Mouse (Mus musculus): Measurements from ENCODE around the gene Gm11127. TPM values are rescaled to one million over a fixed set of nuclear protein-coding genes. Genes with fewer than 3 reads are reported as not detected.
"Not testable (repeated sequence)": the region's sequence is repeated elsewhere in the genome, so short reads cannot be mapped to it uniquely, and the experiment has no call there.

Gene Gm11127
- polyA plus RNA-seq (2012; rRNA removed) = 0.23 and 0.35 TPM in 2 replicates

DNA sequence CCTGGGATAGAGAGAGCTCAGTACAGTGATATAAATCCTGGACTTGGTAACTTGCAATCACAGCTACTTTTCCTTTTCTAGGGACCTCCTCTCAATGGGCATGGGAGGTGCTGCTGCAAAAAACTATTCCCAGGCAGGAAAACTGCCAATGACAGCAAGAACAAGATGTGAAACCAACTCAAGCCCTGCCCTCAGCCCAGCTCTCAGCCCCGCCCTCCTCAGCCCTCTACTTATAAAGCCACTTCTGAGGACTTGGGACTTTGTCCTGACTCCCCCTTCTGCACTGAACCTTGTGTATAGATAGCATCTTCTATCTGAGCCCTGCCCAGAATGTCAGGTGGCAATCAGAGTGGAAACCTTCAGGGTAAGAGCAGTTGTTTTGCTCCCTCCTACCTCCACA, at the start of gene Gm11127:
TSS of gene Gm11127 (minus strand) at position 10 of the 400 bp plus-strand sequence.
- not testable (repeated sequence) for H3K4me1 ChIP-seq (ENCODE audit: control insufficient read depth, insufficient read depth, low read length); H3K27ac ChIP-seq (ENCODE audit: insufficient read depth, low read length); H3K4me3 ChIP-seq (ENCODE audit: insufficient read depth, low read length)

DNA sequence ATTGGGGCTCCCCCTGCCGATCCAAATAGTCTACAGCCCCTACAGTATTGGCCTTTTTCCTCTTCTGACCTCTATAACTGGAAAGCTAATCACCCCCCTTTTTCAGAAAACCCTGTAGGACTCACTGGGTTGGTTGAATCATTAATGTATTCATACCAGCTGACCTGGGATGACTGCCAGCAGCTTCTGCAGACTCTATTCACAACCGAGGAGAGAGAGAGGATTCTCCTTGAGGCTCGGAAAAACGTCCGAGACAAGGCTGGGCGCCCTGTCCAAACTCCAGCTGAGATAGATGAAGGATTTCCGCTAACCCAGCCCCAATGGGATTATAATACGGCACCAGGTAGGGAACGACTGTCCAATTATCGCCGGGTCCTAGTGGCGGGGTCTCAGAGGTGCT, 43.9 kb upstream of the Gm11127 start:
- not testable (repeated sequence) for H3K4me3 ChIP-seq (ENCODE audit: insufficient read depth, low read length); H3K4me1 ChIP-seq (ENCODE audit: control insufficient read depth, insufficient read depth, low read length); H3K27ac ChIP-seq (ENCODE audit: insufficient read depth, low read length)

DNA sequence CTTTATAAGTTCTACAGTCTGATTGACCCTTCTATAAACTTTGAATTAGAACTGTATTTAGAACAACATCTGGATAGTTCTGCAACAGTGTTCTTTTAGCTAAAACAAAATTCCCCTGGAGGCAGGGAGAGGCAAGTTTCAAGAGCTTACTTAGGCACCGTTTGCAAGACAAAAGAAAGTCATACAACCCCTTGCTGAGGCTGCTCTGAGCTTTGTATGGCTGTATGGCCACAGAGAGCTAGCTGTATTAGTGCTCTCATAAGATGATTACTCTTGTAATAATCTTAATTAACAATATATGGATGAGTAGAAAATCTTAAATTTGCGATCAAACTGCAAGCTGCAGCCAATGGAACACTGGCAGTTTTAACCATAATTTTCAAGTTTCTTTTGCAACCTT, 41.4 kb upstream of the Gm11127 start:
- not testable (repeated sequence) for H3K27ac ChIP-seq (ENCODE audit: insufficient read depth, low read length); H3K4me1 ChIP-seq (ENCODE audit: control insufficient read depth, insufficient read depth, low read length); H3K4me3 ChIP-seq (ENCODE audit: insufficient read depth, low read length)

DNA sequence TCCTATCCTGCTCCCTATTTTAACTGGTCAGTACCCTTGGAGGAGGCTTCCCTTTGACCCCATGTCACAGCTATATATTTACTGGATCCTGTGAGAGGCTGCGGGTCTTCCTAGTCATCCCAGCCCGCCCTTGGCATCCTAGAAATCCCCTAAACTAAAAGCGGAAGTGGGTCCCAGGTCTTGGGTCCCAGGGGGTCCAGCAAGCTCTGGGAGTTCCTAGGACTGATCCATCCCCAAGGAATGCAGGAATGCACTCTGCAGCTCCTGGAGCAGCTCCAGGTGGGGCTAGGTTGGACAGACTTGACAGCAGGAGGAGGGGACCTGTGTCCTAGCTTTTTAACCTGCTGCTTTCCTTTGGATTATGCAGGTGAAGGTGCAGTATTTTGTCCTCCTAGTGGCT, 35.8 kb upstream of the Gm11127 start:
- H3K4me1 ChIP-seq (ENCODE audit: control insufficient read depth, insufficient read depth, low read length) = no peaks in the 10 kb centered on the region
- TF ChIP-seq CTCF (IDR thresholded peaks at IDR 0.05; ENCODE audit: extremely low read depth, insufficient read depth, low read length) (no peak), POLR2A (IDR thresholded peaks at IDR 0.05; ENCODE audit: extremely low read depth, insufficient read depth, low read length) (no peak)
- no peak overlapping the region for H3K4me3 ChIP-seq (ENCODE audit: insufficient read depth, low read length)
- no peak overlapping the region for H3K27ac ChIP-seq (ENCODE audit: insufficient read depth, low read length)

DNA sequence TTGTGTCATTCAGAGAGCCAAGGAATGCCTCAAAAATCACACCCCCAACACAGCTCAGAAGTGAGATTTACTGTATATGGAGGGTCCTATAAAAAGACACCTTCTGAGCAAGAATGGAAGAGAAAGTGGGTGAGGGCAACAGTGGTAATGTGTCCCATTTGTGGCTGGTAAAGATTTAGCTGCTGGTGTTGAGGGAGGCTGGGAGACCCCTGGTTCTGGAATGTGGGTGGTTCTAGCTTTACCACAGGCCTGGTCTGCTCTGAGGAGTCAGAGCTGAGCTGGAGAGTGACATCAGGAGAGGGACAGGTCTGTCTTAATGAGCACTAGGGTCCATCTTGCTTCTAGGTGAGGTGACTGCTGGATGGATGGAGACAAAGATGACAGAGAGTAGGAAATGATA, 34.3 kb upstream of the Gm11127 start:
- not testable (repeated sequence) for H3K27ac ChIP-seq (ENCODE audit: insufficient read depth, low read length); H3K4me3 ChIP-seq (ENCODE audit: insufficient read depth, low read length); H3K4me1 ChIP-seq (ENCODE audit: control insufficient read depth, insufficient read depth, low read length)

DNA sequence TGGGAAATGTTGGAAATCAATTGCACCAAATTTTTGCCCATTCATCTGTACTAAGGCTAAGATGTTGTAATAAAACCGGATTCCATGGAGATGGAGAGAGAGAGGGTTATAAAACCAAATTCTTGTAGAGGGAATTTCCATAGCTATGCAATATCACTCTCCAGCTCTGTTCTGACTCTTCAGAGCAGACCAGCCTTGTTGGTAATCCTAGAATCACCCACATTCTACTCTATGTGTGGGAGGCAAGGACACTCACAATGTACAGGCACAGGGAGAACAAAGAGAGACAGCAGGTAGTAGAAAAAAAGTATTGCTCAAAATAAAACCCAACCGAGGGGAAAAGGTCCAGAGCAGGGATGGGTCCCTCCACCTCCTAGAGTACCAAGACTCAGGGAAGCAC, 33.8 kb upstream of the Gm11127 start:
- H3K27ac ChIP-seq (ENCODE audit: insufficient read depth, low read length); H3K4me1 ChIP-seq (ENCODE audit: control insufficient read depth, insufficient read depth, low read length): not testable (repeated sequence)

DNA sequence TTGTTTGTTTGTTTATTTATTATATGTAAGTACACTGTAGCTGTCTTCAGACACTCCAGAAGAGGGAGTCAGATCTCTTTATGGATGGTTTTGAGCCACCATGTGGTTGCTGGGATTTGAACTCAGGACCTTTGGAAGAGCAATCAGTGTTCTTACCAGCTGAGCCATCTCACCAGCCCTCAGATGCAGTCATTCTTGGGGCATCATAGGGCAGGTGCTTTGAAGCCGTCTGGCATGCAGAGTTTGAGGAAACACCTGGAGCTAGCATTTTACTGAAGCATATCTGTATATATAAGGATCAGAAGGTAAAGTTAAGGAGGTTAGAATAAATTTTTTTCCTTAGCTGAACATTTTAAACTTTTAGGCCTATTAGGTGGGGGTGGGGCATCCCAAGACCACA, 27.8 kb upstream of the Gm11127 start:
- not testable (repeated sequence) for H3K4me3 ChIP-seq (ENCODE audit: insufficient read depth, low read length); H3K27ac ChIP-seq (ENCODE audit: insufficient read depth, low read length); H3K4me1 ChIP-seq (ENCODE audit: control insufficient read depth, insufficient read depth, low read length)

More for the DNA sequence above, 33.8 kb upstream of the Gm11127 start:
- not testable (repeated sequence) for H3K4me3 ChIP-seq (ENCODE audit: insufficient read depth, low read length)

DNA sequence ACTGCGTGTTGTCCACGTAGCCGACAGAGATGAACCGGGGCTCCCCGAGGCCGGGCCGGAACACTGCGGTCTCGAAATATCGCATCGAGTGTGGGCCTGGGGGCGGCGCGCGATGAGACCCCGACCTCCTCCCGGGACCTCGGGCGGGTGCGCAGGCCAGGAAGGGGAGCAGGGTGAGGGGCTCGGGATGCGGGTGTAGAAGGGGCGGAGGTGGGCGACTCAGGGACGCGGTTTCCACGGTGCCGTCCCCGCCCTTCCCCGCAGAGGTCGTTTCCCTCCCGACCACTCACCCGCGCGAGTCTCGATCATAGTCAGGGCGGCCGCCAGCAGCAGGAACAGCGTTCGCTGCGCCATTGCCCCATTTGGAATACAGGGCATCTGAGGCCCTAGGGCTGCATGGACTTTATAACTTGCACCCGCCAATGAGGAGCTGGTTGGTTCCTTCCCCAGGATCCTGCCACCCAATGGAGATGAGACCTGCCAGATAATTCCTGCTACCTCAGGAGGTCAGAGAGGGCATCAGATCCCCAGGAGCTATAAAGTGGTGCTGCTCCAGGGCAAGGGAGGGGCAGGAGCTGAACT, 25.8 kb upstream of the Gm11127 start:
- no peaks in the 10 kb centered on the region for H3K4me1 ChIP-seq (ENCODE audit: control insufficient read depth, insufficient read depth, low read length)
- TF ChIP-seq POLR2A (IDR thresholded peaks at IDR 0.05; ENCODE audit: extremely low read depth, insufficient read depth, low read length) (no peak), CTCF (IDR thresholded peaks at IDR 0.05; ENCODE audit: extremely low read depth, insufficient read depth, low read length) (no peak)

DNA sequence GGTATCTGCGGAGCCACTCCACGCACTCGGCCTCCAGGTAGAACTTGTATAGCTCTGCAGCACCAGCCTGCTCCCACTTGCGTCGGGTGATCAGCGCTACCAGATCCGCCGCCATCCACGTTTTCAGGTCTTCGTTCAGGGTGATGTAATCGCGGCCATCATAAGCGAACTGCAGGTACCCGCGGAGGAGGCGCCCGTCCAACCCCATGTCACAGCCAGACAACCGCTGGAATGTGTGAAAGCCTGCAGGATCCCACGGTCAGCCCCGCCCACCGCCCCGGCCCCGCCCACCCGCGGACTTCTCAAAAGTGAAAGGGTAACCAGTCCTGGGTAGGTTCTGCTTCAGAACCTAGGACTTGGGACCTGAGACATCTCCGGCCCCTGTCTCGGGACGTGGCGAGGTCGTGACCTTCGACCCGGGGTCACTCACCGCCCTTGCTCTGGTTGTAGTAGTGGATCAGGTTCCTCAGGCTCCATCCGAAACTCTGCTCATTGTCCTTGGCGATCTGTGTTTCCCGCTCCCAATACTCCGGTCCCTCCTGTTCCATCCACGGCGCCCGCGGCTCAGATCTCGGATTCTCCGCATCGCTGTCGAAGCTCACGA, 25.2 kb upstream of the Gm11127 start:
- no peak overlapping the region for H3K27ac ChIP-seq (ENCODE audit: insufficient read depth, low read length)
- TF ChIP-seq CTCF (IDR thresholded peaks at IDR 0.05; ENCODE audit: extremely low read depth, insufficient read depth, low read length) (no peak), POLR2A (IDR thresholded peaks at IDR 0.05; ENCODE audit: extremely low read depth, insufficient read depth, low read length) (no peak)
- no peaks in the 10 kb centered on the region for H3K4me1 ChIP-seq (ENCODE audit: control insufficient read depth, insufficient read depth, low read length)
- H3K4me3 ChIP-seq (ENCODE audit: insufficient read depth, low read length) = peak overlapping the region; percentile 45

More for the DNA sequence above, 25.8 kb upstream of the Gm11127 start:
- peak overlapping the region; percentile 45 for H3K4me3 ChIP-seq (ENCODE audit: insufficient read depth, low read length)
- no peak overlapping the region for H3K27ac ChIP-seq (ENCODE audit: insufficient read depth, low read length)

DNA sequence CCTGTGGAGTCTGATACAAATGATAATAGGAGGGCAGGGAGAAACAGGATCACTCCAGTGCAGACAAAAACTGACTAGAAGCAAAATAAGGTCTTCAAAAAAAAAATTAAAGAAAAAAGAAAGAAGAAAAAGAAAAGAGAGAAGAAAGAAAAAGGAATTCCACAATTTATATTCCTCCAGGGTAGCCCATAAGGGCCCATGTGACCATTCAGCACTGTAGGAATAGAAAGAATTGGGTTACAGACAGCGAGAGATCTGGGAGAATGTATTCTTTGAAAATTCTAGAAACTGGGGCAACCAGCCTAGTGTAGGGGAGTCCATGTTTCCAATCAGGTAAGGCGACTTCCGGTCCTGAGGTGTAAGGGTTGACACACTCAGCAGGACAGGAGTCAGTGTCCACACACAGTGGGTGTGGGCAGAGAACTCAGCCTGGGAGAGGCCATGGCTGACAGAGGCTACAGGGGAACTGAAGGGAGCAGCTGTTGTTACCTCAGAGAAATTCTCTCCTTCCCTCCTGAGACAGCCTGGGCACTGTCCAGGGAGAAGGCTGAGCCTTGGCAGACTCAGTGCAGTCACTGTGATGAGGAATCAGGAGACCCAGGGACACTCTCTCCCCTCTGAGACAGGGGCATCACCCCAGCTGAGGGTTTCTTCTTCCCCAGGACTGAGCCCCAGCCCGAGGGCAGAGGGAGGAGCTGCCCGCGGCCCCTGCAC, 24.5 kb upstream of the Gm11127 start:
- H3K4me3 ChIP-seq (ENCODE audit: insufficient read depth, low read length) = peak overlapping the region; percentile 45; the same call in 1 of the 2 replicates
- not testable (repeated sequence) for H3K4me1 ChIP-seq (ENCODE audit: control insufficient read depth, insufficient read depth, low read length); H3K27ac ChIP-seq (ENCODE audit: insufficient read depth, low read length)

DNA sequence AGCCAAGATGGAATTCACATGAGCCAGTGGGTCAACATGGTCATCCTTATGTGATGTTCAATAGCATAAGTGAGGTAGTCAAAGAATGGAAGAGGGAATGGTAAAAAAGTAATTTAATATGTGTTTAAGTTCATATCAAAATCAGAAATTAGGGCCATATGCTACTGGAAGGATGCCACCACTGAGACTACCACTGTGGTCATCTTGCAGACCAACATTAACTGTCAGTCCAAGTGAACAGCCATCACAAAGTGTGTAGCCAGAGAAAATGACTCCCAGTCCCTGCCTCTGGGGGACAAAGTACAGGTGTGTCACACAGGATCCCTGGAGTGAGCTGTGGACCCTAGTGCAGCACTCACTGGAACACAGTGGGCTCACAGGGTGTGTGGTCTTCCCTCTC, 23.7 kb upstream of the Gm11127 start:
- not testable (repeated sequence) for H3K4me3 ChIP-seq (ENCODE audit: insufficient read depth, low read length); H3K4me1 ChIP-seq (ENCODE audit: control insufficient read depth, insufficient read depth, low read length); H3K27ac ChIP-seq (ENCODE audit: insufficient read depth, low read length)
